Mouse (Mus musculus) layer of hippocampus, postnatal 25 days (tissue): ENCODE results near the gene Syndig1l. TPM values are rescaled to one million over a fixed set of nuclear protein-coding genes. Genes with fewer than 3 reads are reported as not detected.

Source experiments
- DNase-seq, 2 experiments: peaks; one replicate each; pipeline ENCODE4 v3.0.0; 2022; ENCODE audit warnings: mixed read lengths in 2 of 2, low spot score in 1 of 2; ENCODE audit errors: extremely low spot score in 1 of 2
- total RNA-seq, 2 experiments: library from RNA; stranded (reverse); gene quantifications; 2 replicates each; pipeline ENCODE4 v1.2.3; 2021

Gene Syndig1l
- 1 to 10 TPM; 7.3 to 7.5 TPM for total RNA-seq

DNA sequence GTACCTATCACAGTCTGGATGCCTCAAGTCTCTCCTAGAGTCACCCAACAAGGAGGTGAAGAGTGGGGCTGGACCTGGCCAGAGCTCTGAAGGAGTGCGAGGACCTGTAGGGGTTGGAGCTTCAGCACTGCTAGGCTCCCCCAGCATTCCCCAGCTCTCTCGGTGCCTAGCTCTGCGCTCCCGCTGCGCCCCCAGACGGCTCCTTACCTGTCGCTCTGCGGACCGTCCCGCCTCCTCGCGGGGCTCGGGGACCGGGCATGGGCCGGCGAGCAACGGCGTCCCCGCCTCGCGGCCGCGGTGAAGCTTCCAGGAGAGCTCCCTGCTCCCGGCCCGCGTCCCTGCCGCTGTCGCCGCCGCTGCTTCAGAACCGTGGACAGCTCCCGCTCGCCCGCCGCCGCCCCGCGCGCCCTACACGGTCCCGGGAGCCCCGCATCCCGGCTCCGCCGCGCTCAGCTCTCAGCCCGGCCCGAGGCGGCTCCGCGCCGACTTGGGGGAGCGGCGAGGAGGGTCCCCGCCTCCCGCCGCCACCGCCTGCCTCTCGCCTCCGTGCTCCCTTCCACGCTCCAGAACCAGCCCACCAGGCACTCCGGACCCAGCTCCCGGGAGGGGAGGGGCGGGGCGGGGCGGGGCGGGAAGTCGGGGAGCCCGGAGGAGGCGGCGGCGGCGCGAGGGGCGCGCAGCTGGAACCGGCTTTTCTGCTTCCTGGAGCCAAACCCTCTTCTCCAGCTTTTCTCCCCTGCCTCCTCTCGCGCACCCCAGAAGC, at the start of gene Syndig1l:
Gene Syndig1l, minus strand, starts transcription at position 513 of the 763 bp plus-strand sequence.
- DNase-seq, result peak; percentile 37 to 65

DNA sequence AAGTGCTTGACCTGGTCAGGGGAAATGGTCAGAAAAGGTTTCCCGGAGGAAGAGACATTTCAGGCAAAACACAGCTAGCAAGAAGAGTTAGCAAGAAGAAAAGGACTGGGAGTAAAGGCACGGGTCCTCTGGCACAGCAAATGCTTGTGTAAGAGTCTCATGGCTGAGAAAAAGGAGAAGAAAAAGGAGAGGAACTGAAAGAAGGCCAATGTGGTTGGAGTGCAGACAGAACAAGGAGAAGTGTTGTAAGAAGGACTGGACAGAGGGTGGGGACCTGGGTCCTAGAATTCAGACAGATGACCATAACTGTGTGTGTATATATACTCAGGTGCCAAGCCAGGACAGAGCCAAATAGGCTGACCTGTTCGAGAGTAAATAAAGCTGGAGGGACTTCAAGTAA, 49.5 kb upstream of the Syndig1l start:
- DNase-seq, result no peak

DNA sequence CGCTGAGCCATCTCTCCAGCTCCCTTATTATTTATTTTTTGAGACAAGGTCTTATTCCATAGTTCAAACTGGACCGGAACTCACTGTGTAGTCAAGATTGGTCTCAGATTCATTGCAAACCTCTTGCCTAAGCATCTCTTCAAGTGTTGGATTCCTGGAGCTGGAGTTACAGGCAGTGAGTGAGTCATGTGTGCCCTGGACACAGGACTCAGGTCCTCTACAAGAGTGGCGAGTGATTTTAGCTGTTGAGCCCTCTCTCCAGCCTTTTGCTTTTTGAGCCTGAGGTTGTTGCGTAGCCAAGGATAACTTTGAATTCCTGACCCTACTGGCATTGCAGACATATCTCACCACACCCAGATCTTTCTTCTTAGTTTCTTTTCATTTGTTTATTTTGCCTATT, 47.1 kb upstream of the Syndig1l start:
- DNase-seq, result no peak

DNA sequence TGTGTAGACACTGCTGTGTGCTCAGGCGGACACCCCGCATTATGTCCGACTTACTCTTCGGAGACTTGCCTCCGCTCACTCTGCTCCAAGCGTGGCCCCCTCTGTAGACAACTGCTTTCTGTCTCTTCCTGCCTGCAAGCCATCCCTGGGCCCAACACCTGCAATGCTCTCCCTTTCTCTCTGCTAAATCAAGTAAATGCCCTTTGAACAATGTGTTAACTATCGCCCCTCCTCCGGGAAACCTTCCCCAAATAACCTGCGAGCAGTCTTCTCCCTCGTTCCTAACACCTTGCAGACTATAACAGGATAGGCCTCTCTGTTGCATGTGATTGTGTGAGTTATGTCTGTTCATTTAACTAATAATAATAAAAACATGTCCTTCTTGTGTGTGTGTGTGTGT, 44.9 kb upstream of the Syndig1l start:
- no peak for DNase-seq

DNA sequence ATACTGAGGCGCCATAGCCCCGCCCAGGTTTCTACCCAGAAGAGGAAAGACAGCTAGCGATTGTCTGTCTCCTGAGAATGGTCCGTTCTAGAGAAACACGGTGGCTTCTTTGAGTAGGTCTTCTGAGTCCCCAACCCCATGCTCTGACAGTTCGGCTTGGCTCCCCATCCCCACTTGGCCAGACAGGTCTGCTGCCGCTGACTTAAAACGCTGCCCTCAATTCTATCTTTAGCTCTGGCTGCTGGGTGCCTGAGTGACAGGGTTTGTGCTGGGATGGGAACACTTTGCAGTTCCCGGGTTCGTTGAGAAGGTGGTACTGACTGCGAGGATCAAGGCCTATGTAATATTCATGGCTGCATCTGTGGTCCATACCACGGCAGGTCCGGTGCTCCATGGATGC, 34.7 kb upstream of the Syndig1l start:
- no peak for DNase-seq

DNA sequence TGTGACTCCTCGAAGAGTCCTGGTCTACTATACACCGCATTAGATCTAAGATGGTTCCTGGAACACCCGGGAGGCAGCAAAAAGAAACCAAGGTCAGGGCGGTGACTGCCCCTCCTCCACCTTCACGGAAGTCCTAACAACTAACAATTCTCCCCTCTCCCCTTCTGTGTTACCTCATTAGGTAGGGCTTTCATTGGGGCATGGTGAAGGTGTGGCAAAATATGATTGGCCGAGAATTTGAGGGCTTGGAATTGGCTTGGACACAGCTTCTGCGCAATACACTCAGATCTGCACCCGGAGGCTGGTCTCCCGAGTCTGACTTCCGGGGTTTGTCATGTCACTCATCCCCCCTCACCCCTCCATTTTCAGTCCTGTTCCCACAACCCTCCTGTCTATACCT, 29.8 kb upstream of the Syndig1l start:
- no peak for DNase-seq

DNA sequence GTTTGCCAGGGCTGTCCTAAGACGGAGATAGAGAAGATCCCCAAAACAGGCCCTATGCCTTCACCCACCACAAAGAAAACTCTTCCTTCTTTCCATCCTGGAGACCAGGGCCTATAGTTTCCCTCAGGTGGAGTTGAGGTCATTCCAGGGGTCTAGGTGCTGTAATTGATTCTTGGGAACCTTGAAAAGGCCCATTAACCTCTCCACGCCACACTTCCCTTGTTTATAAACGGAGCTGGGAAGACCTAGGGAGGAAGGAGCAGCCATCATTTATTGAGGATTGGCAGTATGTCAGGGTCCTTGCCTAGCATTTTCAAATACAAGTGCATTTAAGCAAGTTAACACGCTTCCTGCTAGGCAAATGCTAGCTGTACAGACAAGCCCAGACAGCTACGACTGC, 28.8 kb upstream of the Syndig1l start:
- no peak for DNase-seq

DNA sequence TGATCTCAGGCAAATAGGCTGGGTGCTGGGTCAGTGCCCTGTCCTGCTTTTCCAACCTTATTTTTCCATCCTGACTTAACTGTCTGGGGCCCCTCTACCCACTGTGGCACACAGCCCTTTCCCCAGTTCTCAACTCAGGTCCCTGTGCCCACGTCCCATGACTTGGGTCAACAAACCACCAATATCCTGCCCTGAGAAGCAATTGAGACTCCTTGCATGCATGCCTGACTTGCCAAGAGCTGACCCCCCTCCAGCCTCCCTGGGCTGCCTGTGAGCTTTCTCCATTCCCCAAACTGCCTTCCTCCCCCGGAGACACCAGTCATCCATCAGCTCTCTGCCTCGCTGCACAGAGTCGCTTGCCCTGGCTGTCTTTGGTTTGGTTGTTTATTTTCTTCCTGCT, 28.4 kb upstream of the Syndig1l start:
- DNase-seq, result no peak

DNA sequence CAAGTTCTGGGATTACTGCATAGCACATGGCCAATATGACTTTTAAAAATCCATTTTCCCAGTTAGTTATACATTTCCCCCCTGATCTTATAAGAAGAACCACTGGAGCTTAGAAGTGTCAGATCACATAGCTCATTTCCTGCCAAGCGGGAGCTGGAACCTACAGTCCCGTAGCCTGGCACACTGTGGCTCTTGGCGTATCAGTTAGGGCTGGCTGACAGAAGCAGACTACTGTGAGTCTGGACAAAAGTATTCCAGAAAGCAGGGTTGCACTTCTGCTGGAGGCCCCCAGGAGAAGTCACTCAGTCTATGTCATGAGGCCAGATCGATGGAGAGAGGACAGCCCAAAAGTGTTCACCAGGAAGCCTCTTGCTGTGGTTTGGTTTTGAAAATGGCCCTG, 27.8 kb upstream of the Syndig1l start:
- DNase-seq, result no peak

DNA sequence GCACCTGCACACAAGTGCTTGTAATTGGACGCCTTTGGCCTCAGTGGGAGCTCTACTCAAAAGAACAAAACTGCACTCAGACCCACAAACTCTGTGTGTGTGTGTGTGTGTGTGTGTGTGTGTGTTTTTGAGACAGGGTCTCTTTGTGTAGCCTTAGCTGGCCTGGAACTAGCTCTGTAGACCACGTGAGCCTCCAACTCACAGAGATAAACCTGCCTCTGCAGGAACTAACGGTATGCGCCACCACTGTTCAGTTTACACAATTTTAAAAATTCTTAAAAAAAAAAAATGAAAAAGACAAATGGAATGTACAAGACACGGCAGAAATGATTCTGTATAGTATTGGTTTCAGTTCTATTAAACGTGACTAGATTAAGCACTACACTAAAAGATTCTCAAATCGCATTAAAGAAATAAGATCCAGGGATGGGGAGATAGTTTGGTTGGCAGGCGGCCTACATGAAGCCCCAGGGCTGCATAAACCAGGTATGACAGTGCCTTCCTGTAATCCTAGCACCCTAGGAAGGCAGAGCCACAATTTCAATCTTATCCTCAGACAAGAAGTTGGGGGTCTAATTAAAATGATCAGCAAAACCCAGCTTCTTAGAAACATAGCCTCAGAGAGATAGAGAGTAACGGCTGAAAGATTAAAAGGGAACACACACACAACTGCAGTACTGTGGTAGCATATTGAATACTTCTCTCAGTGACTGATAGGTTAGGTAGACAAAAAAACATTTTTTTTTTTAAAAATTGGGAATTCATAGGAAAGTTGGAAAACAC, 20.0 kb upstream of the Syndig1l start:
- DNase-seq, result no peak

DNA sequence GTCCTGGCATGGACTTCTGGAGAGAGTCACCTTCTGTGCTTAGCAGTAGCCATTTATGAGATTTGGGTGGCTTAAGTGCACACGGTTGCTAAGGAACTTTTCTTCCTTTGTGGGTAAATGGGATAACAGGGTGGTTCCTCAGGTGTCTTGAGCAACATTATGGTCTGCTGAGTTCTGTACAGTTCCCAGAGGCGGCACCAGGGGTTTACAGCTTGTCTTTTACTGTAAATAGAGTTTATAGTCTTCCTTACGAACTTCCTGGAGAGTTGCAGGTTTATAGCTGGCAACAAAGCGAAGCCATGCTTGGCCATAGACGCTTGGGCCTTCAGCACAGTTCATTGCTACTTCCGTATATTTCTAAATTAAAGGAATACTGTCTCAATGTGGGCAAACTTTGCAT, 15.9 kb upstream of the Syndig1l start:
- no peak for DNase-seq

DNA sequence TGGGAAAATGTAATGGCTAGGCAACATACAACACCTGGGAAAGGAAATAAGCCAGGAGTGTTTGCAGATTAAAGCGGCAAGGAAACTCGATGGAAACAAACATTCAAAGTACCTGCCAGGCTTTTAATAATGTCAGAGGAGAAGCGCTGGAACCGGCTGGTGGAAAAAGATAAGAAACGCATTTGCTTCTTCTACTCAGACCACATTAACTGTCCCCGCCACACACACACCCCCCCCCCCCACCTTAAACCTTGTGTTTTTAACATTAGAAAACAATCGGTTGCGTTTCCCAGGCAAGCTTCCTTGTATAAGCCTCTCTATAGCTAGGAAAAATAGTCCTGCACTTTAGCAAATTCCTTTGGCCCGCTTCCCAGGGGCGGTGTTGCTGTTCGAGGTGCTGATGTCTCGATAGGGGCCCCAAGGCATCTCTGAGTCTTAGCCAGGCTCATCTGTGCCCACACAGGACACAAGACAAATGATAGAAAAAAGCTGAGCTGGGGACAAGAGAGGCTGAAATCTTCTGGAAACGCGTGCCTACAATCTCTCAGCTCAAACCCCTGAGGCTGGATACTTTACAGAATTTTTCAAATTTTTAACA, 11.3 kb upstream of the Syndig1l start:
- no peak for DNase-seq

DNA sequence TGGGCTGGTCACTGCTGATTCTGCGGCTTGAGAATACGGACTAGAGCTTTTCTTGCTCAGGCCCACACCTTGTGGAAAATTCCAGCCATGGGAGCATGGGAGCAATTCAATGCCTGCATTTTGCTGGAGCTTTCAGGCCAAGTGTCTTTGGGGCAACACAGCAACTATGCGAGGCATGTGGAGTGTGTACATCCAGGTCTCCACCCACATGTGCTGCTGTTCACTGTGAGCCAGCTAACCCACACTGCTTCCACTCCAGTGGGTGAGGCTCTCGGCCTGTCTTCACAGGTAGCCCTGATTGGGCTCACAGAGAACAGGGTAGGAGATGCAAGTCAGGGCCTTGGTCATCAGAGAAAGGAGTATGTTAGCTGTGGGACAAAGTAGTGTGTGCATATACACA, 9.2 kb upstream of the Syndig1l start:
- no peak for DNase-seq

DNA sequence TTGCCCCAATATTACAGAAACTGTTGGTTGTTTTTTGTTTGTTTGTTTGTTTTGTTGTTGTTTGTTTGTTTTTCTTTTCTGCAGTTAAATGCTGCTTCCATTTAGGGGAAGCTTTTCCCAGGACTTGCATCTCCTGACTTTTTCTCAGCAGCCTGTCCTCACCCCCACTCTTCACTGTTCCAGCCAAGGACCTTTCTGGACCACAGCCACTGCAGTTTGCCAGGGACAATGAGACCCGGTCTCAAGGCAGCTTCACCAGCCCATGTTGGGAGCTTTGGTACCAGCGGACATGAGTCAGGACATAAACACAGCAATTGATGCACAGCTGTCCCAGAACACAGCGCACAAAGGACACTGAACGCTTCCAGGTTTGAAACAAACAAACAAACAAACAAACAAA, 8.3 kb upstream of the Syndig1l start:
- DNase-seq, result no peak

DNA sequence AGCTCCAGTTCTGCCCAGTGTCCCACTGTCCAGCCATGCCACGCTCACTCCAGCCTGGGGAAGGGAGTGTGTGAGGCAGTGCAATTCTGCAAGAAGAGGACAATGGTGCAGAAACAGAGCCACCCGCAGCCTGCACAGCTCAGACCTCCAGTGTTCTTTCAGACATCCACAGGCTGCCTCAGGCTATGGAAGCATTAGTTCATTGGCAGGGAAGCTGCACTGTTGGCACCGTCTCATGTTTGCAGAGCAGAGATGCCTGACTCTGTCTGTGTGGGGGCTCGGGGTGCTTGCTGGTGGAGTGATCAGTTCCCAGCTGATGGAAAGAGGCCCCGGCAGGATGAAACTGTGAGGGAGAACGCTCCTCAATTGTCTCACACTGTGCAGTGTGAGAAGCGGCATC, 4.0 kb upstream of the Syndig1l start:
- peak in 1 of 2 experiments; percentile 11 for DNase-seq

DNA sequence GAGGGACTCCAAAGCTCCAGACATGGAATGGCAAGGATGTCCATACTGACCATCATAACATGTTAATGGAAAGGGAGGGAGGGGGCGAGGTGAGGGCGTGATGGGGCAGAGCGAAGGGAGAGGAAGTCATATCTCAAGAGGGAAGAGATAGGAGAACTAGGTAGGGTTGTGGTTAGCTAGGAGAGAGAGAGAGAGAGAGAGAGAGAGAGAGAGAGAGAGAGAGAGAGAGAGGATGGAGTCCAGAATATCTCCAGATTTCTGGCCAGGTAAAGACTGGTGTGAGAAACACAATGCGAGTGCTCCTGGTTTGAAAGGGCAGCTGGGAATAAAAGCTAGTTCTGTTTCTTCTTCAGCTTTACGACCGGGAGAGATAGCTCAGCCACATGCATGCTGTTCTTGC, 6.5 kb downstream of the Syndig1l start:
- DNase-seq, result no peak

DNA sequence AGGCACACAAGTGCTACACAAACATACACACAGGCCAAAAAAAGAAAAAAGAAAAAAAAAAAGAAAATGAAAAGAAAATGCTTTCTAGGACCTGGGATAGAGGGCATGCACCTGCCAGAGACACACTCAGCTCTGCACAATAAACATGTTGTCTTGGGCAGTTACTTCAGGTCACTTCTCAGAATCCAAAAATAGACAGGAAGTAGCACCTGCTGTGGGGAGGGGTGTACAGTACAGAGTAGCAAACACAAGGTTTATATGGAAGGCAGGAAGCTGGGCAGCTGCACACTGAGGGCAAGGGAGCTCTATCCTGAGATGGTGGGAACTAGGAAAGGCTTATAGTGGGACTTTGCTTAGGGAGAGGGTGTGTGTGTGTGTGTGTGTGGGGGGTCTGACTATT, 7.3 kb downstream of the Syndig1l start:
- no peak for DNase-seq

DNA sequence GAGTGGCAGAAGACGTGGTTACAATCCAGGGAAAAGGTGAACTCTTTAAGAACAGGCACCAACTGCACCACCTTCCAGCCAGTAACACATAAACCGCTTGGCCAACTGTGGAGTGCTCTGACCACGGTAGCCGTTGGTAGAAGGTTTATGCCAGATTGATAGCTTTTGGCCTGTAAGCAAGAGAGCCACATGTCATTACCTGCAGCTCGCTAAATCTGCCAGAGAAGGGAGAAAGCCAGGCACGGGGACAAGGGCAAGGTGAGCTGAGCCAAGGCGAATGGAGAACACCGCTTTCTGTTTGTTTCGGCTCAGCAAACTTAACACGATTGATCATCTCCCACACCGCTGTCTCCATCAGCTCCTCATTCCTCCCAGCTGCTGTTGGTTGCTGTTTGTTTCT, 9.6 kb downstream of the Syndig1l start:
- DNase-seq, result no peak

DNA sequence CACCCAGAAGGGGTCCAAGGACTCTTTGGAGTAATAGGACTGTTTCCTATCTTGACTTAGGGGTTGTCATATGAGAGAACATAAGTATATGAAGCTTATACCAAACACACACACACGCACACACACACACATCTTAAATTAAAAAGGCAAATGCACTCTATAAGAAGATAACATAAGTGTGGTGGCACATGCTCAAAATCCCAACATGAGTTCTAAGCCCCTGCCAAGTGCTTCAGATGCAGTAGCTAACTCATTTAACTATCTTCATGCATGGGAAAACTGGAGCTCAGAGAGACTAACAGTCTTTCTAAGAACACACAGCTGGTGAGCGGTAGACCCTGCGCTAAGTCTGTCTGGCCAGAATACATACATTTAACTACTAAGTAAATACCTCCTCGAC, 11.1 kb downstream of the Syndig1l start:
- no peak for DNase-seq

DNA sequence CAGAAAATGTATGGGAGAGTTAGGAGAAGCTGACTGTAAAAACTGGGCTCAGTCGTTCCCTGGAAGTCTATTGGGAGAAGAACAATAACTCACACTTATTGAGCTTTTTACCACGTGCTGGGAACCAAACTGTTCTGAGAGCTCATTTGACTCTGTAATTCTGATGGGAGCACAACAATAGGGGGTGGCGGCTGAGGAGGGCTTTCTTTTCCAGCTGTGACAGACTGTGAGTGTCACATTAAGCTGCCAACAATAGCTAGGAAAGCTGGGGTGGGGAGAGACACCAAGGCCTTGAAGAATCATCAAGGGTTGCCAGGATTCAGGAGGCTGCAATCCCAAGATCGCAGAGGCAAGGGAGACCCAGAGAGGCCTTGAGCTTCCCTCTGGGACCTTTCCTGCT, 12.5 kb downstream of the Syndig1l start:
- DNase-seq, result no peak

DNA sequence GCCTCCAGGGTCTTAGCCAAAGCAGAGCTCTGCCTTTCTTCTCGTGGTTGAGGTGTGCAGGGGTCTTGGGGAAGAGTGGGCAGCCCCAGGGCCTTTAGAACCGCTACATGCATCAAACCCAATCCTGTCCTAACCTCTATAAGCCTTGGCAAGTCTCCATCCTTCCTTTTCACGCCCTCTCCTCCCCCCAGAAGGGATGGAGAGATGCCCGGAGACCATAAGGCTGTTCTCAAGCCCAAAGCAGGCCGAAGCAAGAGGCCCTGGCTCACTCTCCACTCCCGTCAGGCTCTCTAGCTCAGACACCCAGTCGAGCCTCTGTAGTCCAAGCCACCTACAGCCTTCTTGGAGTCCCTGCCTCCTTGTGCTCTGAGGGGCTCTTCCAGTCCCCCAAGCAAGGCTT, 14.1 kb downstream of the Syndig1l start:
- DNase-seq, result no peak

DNA sequence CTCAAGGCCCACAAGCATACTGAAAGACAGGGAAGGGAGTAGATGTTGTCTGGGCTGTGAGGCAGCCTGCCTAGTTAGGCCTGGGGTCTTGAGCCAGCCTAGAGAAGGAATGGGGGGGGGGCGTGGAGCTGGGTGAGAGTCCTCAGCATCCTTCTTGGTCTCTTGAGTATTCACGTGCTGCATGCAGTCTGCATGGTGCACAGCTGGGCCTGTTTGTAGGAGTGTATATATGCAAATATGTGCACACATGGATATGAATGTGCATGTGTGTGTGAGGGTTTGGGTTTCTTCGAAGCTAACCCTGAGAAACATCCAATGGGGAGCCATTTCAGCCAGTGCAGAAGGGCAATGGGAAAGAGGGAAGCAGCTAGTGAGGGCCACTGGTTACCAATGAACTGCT, 22.6 kb downstream of the Syndig1l start:
- no peak for DNase-seq
